Mouse (Mus musculus) forebrain, embryonic 16.5 days (tissue): Measurements from ENCODE around the gene Kcnq5. TPM values are rescaled to one million over a fixed set of nuclear protein-coding genes. Genes with fewer than 3 reads are reported as not detected.
"Not testable (repeated sequence)": the region's sequence is repeated elsewhere in the genome, so short reads cannot be mapped to it uniquely, and the experiment has no call there.

ENCODE experiments used
- ATAC-seq: fragments of 200-750 bp; cut with Nextera tagmentation; 2 replicates; pipeline ENCODE4 v1.8.0; 2017; ENCODE audit warnings: mild to moderate bottlenecking, moderate library complexity
- H3K27ac ChIP-seq: fragments of 300-500 bp; sonication (generic); 2 replicates; pipeline ENCODE4 v1.5.1; 2014; ENCODE audit warnings: low read length, control low read depth
- H3K27me3 ChIP-seq: fragments of 300-500 bp; sonication (generic); replicated peaks from 2 replicates; pipeline ENCODE4 v1.6.1; 2014; ENCODE audit warnings: low read length; ENCODE audit not compliant: control insufficient read depth, insufficient read depth
- H3K36me3 ChIP-seq: fragments of 300-500 bp; sonication (generic); 2 replicates; pipeline ENCODE4 v1.6.1; 2014; ENCODE audit not compliant: control insufficient read depth, insufficient read depth
- H3K4me1 ChIP-seq: fragments of 300-500 bp; sonication (generic); replicated peaks from 2 replicates; pipeline ENCODE4 v1.6.1; 2014; ENCODE audit warnings: low read length; ENCODE audit not compliant: control insufficient read depth, insufficient read depth
- H3K4me2 ChIP-seq: fragments of 300-500 bp; sonication (generic); 2 replicates; pipeline ENCODE4 v1.6.1; 2014; ENCODE audit warnings: mild to moderate bottlenecking, low read length, control low read depth
- H3K4me3 ChIP-seq: fragments of 300-500 bp; sonication (generic); replicated peaks from 2 replicates; pipeline ENCODE4 v1.5.1; 2014; ENCODE audit warnings: mild to moderate bottlenecking, low read length, control low read depth
- H3K9ac ChIP-seq: fragments of 300-500 bp; sonication (generic); replicated peaks from 2 replicates; pipeline ENCODE4 v1.6.1; 2014; ENCODE audit warnings: low read depth, low read length, control low read depth
- H3K9me3 ChIP-seq: fragments of 300-500 bp; sonication (generic); 2 replicates; pipeline ENCODE4 v1.6.1; 2016; ENCODE audit warnings: low read length; ENCODE audit not compliant: control insufficient read depth
- WGBS: fragments of 180-500 bp; shearing (Covaris S2); extraction: QIAGEN DNeasy Blood & Tissue Kit; methylation state at CpG from one replicate; pipeline ENCODE4 v1.1.7; 2014; 5-methylcytosine and 5-hydroxymethylcytosine counted together
- polyA plus RNA-seq: library from polyadenylated mRNA; unstranded; fragments of >200 nt; fragmentation: Nextera tagmentation; extraction: Ambion mirVana; gene quantifications from 2 replicates; pipeline ENCODE4 v1.2.1, GENCODE M21; 2015

The Kcnq5 gene
- polyA plus RNA-seq, 1 experiment from 2014 or later, result 3.8 TPM

GRCm38 (mm10) chr1:21804477-21804866, 157.3 kb downstream of the Kcnq5 start:
- Histone ChIP-seq H3K4me1 (peaks cover 5% of the 10 kb centered on the region), H3K27ac (no peak overlapping the region), H3K36me3 (no peaks in the 10 kb centered on the region), H3K4me3 (no peak overlapping the region), H3K9ac (no peak overlapping the region), H3K9me3 (no peaks in the 10 kb centered on the region), H3K27me3 (no peaks in the 10 kb centered on the region), H3K4me2 (no peak overlapping the region)
- WGBS, result 56% methylated on average over 2 of the region's 2 CpGs
- peak; percentile 70 for ATAC-seq

GRCm38 (mm10) chr1:21803751-21804476, 157.8 kb downstream of the Kcnq5 start:
- H3K27me3 ChIP-seq, result no peaks in the 10 kb centered on the region
- ATAC-seq, result peak; percentile 65
- no peaks in the 10 kb centered on the region for H3K9me3 ChIP-seq
- peaks cover 5% of the 10 kb centered on the region for H3K4me1 ChIP-seq
- no peaks in the 10 kb centered on the region for H3K36me3 ChIP-seq
- H3K4me3 ChIP-seq, result no peak overlapping the region
- no peak overlapping the region for H3K4me2 ChIP-seq
- no peak overlapping the region for H3K9ac ChIP-seq
- no peak overlapping the region; the same call in 1 of the 2 replicates for H3K27ac ChIP-seq
- WGBS, result 57% methylated on average over 5 of the region's 5 CpGs

- H3K27me3 ChIP-seq, result no peaks in the 10 kb centered on the region
- WGBS, result 86% methylated on average over 5 of the region's 5 CpGs
- H3K4me3 ChIP-seq, result no peak overlapping the region
- no peak overlapping the region for H3K27ac ChIP-seq
- no peaks in the 10 kb centered on the region for H3K4me1 ChIP-seq
- H3K9me3 ChIP-seq, result no peaks in the 10 kb centered on the region
- no peak overlapping the region for H3K9ac ChIP-seq
- no peak for ATAC-seq
- H3K4me2 ChIP-seq, result no peak overlapping the region
- no peaks in the 10 kb centered on the region for H3K36me3 ChIP-seq
Measured at GRCm38 (mm10) chr1:21780746-21781145, 181.0 kb downstream of the Kcnq5 start.

GRCm38 (mm10) chr1:21777560-21777959, 184.2 kb downstream of the Kcnq5 start:
- no peaks in the 10 kb centered on the region for H3K9me3 ChIP-seq
- no peak overlapping the region for H3K9ac ChIP-seq
- H3K4me3 ChIP-seq, result no peak overlapping the region
- H3K4me1 ChIP-seq, result no peaks in the 10 kb centered on the region
- no peak overlapping the region for H3K27ac ChIP-seq
- no peaks in the 10 kb centered on the region for H3K36me3 ChIP-seq
- H3K27me3 ChIP-seq, result no peaks in the 10 kb centered on the region
- no peak overlapping the region for H3K4me2 ChIP-seq
- WGBS, result 96% methylated on average over 5 of the region's 5 CpGs
- ATAC-seq, result no peak

GRCm38 (mm10) chr1:21773931-21774330, 187.8 kb downstream of the Kcnq5 start:
- H3K4me3 ChIP-seq, result no peak overlapping the region
- 74% methylated on average over 5 of the region's 5 CpGs for WGBS
- 0 out of 2 replicates have a peak, but pooled peaks have one; percentile 18 for ATAC-seq
- H3K27ac ChIP-seq, result no peak overlapping the region
- no peaks in the 10 kb centered on the region for H3K27me3 ChIP-seq
- no peak overlapping the region for H3K4me2 ChIP-seq
- no peaks in the 10 kb centered on the region for H3K9me3 ChIP-seq
- no peaks in the 10 kb centered on the region for H3K36me3 ChIP-seq
- no peak overlapping the region for H3K9ac ChIP-seq
- no peaks in the 10 kb centered on the region for H3K4me1 ChIP-seq

GRCm38 (mm10) chr1:21770494-21770893, 191.2 kb downstream of the Kcnq5 start:
- WGBS, result 52% methylated on average over 1 of the region's 1 CpGs
- Histone ChIP-seq H3K4me3 (no peak overlapping the region), H3K9me3 (no peaks in the 10 kb centered on the region), H3K4me2 (no peak overlapping the region), H3K36me3 (no peaks in the 10 kb centered on the region), H3K27me3 (no peaks in the 10 kb centered on the region), H3K27ac (no peak overlapping the region), H3K4me1 (no peaks in the 10 kb centered on the region), H3K9ac (no peak overlapping the region)
- peak; percentile 63; the same call in 1 of the 2 replicates for ATAC-seq

- H3K4me3 ChIP-seq, result no peak overlapping the region
- no peak for ATAC-seq
- no peak overlapping the region for H3K9ac ChIP-seq
- H3K9me3 ChIP-seq, result no peaks in the 10 kb centered on the region
- WGBS, result 81% methylated on average over 1 of the region's 1 CpGs
- no peak overlapping the region for H3K27ac ChIP-seq
- no peak overlapping the region for H3K4me2 ChIP-seq
- no peaks in the 10 kb centered on the region for H3K27me3 ChIP-seq
- H3K4me1 ChIP-seq, result no peaks in the 10 kb centered on the region
- H3K36me3 ChIP-seq, result no peaks in the 10 kb centered on the region
Measured at GRCm38 (mm10) chr1:21749297-21749696, 212.4 kb downstream of the Kcnq5 start.

GRCm38 (mm10) chr1:21729131-21729530, 232.6 kb downstream of the Kcnq5 start:
- no peak overlapping the region for H3K27ac ChIP-seq
- WGBS, result 80% methylated on average over 1 of the region's 1 CpGs
- H3K27me3 ChIP-seq, result no peaks in the 10 kb centered on the region
- no peaks in the 10 kb centered on the region for H3K4me1 ChIP-seq
- ATAC-seq, result no peak
- H3K4me2 ChIP-seq, result no peak overlapping the region
- no peak overlapping the region for H3K4me3 ChIP-seq
- no peaks in the 10 kb centered on the region for H3K36me3 ChIP-seq
- no peaks in the 10 kb centered on the region for H3K9me3 ChIP-seq
- H3K9ac ChIP-seq, result no peak overlapping the region

- H3K9me3 ChIP-seq, H3K36me3 ChIP-seq, H3K27ac ChIP-seq, H3K4me1 ChIP-seq, ATAC-seq, H3K4me2 ChIP-seq, H3K27me3 ChIP-seq, H3K9ac ChIP-seq, H3K4me3 ChIP-seq: not testable (repeated sequence)
- 100% methylated on average over 1 of the region's 2 CpGs for WGBS
Measured at GRCm38 (mm10) chr1:21723231-21723630, 238.5 kb downstream of the Kcnq5 start.

GRCm38 (mm10) chr1:21721246-21721645, 240.5 kb downstream of the Kcnq5 start:
- no peaks in the 10 kb centered on the region for H3K27me3 ChIP-seq
- H3K9me3 ChIP-seq, result no peaks in the 10 kb centered on the region
- no peak overlapping the region for H3K4me2 ChIP-seq
- no peaks in the 10 kb centered on the region for H3K4me1 ChIP-seq
- ATAC-seq, result no peak
- H3K36me3 ChIP-seq, result no peaks in the 10 kb centered on the region
- H3K4me3 ChIP-seq, result no peak overlapping the region
- no peak overlapping the region for H3K9ac ChIP-seq
- no peak overlapping the region for H3K27ac ChIP-seq
